Mouse (Mus musculus) right cerebral cortex, adult 2 months (tissue): Measurements from ENCODE around the gene Macrod1.

ENCODE experiments used
- DNase-seq, 2 experiments: peaks; one replicate each; pipeline ENCODE4 v3.0.0; 2021 to 2022; ENCODE audit warnings: low spot score in 2 of 2

Gene Macrod1

DNA sequence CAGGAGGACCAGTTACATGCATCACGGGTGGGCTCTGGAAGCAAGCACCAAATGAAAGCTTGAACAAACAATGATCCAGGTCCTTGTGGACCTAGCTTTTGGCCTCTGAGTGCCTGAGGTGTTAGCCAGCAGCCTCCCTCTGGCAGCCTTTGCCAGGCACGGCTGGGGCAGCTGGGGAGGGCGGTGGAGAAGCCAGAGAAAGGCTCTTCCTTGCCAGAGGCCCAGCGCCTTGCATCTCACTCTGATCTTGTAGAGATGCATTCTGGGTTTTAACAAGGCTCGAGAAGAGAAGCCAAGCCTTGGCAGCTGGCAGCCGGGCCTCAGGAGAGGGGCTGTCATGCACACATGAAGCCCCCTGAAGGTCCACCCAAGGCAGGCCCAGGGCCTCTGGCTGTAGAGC, 83.8 kb downstream of the Macrod1 start:
- DNase-seq: no peak

DNA sequence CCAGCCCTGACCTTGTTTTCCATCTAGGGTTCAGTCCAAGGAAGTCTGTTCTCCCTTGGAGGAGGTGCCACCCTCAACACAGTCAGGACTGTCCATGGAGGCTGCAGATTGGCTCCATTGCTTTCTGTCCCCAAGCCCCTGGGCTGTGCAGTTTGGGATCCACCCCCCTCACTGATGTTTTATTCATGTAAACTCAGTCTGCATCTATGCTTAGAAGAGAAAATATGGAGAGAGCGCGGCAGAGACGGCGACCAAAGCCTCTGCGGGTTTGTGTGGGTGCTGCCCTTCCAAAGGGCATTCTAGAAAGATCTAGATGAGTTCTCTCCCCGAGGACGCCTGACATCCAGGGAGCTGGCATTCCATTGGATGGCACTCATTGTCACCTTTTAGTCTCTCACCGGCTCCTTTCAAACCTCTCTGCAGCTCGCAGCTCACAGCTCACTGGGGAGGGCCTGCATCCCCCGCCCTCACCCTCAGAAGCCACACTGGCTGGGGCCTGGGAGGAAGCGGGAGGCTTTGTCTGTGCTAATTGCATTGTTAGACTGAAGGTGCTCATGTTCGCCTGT, 84.3 kb downstream of the Macrod1 start:
- DNase-seq: peak in 1 of 2 experiments; percentile 51

DNA sequence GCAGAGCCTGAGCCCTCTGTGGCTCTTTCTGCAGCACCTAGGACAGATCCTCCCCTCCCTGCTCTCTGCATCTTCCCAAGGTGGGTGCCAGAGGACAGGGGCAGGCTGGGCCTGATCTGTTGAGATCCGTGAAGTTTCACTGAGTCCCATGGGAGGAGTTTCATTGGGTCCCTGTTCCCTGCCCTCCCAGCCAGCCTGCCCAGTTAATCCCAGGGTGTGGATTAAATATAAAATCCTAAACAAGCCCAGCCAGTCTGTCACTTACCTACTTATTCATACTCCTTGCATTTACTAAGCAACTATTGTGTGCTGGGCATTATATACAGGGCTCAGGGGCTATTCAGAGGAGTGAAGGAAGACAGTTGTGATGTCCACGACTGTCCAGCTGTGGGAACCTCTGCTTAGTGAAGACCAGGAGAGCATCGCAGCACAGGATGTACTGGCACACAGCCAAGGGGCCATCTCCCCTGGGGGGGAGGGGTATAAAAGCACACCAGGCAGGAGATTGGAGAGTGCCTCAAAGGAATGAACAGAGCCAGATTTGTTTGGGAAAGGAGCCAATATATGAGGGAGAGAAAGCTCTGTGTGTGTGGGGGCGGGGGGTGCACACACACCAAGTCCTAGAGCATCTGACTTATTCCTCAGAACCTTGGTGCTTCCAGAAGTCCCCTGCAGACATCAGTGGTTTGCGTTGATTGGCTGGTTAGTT, 85.8 kb downstream of the Macrod1 start:
- no peak for DNase-seq

DNA sequence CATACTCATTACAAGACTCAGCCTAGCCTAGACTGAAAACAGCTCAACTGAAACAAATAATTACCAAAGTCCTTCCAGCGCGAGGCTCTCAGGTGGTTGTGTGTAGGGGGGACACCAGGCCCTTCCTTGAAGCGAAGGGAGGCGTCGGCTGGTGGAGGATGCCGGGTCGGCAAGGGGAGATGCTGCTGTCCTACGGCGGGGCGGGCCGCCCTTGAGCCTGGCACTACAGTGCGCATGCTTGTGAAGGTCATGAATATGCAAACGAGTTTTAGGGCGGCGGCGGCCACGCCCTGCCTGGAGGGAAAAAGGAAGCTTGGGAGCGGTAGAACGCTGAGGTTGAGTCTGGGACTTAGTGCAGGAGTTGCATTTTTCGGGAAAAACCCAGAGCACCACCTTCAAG, 87.2 kb downstream of the Macrod1 start:
- DNase-seq: peak; percentile 66 to 75

DNA sequence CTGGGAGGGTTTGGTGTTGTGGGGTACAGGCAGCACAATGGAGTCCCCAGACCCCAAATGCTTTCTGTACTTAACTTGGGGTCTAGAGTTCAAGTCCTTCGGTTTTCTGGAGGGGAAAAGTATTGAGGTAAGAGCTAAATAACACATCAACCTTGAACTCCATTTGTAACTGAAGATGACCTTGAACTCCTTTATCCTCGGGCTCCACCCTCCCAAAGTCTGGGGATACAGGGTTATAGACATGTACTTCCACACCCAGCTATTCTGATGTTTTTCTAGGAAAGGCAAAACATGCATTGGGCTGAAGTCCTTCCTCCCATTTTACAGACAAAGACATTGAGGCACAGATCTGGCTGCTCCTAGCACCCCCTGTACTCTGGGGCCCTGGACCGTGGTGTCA, 87.8 kb downstream of the Macrod1 start:
- DNase-seq: no peak

DNA sequence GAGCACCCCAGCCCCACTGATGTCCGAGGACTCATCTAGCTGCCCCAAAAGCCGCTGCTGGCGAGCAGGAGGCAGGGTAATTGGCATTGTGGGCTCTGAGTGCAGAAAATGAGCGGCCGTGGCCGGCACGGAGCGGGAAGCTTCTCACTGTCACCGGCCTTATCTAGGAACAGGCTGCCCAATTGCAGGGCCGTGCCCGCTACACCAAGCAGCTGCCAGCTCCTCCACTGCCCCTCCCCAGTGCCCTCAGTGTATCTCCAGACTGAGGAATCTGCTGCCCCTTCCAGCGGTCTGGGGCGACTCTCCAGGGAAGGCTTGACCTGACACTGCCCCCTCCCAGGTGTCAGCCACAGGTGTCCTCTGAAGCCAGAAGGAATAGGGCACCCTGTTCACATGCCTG, 89.8 kb downstream of the Macrod1 start:
- DNase-seq: no peak

DNA sequence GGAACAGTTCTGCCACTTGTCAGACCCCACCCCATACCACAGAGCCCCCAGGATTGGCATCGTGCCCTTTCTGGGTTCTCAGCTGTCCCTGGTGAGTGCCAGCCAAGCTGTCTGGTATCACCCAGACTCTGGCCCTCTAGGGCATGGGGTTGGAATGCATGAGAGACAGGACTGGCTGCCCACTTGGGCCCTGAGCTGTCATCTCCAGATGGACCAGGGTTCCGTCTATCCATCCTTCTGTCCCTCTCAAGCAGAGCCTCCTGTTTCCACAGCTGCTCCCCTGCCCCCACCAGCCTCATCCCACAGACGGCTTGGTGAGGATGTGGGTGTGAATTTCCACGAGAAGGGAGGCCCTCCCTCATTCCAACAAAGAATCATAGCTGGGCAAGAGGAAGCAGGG, 91.5 kb downstream of the Macrod1 start:
- peak; percentile 71 to 73 for DNase-seq

DNA sequence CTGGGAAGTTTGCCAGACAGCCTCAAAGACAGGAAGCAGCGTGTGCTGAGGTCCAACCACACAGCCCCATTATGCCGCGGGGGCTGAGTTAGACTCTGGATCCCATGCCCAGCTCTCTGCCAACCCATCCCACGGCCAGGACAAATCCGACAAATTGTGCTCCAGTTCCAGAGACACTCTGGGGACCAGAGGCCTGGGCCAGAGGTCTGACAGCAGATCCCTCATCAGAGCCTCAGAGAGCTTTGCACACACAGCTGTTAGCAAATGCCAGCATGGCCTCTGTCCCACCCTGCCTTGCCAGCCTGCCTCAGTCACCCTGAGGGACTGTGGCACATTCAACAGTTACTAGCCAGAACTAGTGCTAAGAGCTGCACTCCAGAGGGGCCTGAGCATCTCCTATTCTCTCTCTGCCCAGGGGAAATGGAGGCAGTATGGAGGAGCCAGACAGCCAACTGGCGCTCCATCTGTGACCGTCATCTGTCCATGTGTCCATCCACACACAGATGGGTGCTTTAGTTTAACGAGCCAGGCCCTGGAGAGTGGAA, 92.0 kb downstream of the Macrod1 start:
- DNase-seq: no peak

DNA sequence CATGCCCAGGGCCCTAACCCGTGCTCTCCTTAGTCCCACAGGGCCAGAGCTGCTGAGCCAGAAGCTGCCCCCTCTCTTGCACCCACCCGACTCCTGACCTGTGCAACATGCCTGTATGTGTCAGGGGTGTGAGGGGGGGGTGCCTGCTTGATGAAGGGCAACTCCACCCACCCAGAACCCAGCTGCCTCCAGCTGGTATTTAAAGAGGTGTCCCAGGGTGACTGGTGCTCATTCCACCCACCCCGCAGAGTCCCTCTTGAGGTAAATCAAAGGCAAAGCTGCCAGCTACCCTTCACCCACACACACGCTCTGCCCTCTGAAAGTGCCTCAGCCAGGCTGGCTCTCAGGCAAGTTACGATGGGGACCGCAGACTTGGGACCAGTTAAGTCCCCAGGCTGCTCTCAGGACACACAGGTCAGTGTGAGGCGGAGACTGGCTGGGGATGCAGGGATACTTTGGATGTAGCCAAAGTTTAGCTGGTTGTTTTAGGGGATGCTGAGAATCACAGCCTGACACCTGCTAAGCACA, 92.6 kb downstream of the Macrod1 start:
- DNase-seq: no peak

DNA sequence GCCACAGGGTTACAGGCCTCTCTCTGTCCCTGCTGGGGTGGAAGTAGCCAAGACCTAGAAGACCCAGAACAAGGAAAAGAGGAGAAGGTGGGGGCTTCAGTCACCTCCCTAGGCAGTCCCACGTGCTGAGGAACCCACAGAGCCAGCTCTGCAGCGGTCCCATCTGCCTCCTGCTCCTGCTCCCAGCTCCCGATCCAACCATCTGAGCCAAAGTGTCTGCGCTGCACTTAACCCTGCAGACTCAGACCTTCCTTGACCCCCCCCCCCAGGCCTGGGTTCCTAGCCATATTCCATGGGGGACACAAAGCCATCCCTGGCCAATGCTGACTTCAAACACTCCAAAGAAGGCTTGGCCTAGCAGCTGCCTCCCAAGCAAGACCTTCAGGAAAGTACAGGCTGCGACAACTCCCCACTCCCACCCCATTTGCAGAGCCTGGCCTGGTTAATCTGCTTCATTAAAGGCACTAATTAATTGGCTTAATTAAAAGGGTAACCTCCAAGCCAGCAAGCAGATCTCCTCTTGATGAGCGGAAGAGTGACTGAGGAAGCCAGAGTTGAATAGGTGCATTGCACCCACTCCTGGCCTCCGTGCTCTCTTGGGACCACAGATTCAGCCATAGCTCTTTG, 94.8 kb downstream of the Macrod1 start:
- DNase-seq: no peak

DNA sequence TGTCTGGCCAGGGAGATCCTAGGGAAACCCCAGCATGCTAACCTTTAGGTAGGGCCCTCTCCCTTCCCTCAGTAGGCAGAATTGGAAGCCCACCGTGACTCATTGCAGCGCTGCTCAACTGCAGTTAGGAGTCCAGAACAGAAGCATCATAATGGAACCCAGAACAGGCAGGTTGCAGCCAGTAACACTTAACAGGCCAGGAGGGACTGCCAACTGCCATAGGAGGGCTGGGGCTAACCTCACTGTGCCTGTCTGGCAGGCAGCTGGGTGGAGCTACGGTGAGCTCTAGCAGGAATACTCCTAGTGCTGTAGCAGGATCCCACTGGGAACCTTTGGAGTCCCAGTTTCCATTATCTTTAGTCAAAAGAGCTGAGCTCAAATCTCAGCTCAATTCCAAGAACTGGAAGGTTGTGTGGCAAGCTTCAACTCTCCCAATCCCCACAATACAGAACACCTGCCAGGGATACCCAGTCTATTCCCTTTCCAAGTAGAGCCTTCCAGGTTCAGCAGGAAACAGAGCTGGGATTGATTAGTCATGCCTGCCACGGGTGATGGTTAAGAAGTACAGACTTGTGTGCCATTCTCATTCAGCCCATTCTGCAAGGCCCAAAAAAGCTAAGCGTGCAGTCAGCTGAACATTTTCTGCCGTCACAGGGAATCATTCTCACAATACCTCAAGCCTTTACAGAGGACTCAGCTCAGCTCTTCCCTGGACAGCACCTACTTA, 95.5 kb downstream of the Macrod1 start:
- no peak for DNase-seq

DNA sequence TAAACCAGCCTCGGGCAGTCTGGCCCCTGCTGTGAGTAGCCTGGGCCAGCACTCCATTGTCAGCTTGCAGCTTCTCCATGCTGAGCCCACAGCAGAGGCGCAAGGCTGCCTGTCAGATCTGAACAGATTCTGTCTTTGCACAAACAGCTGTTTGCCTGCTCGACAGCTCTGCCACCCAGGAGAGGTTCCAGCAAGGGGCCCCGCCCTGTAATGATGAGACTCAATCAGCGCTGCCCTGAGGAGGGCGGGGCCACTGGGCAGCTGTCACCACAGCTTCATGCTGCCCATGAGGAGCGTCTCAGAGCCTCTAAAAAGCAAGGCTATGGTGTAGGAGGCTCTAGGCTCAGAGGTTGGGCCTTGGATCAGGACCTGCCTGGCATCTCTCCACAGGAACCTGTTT, 96.6 kb downstream of the Macrod1 start:
- no peak for DNase-seq

DNA sequence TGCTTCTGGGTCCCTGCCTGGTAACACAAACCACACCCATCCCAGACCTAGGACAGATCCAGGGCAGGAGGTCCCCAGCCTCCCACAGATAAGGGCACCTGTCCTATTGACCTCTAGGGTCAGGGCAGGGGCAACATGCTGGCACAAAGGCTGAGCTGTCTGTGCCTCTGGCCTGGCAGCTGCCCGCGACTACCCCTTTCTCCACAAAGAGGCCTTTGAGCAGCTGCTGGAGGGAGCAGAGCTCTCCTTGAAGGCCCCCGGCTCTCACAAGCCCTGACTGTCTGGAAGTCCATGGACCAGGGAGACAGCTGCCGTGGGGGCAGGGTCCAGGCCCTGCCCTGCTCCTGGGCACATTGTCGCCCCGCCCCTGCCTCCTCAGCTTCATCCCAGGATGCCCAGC, 98.6 kb downstream of the Macrod1 start:
- DNase-seq: no peak

DNA sequence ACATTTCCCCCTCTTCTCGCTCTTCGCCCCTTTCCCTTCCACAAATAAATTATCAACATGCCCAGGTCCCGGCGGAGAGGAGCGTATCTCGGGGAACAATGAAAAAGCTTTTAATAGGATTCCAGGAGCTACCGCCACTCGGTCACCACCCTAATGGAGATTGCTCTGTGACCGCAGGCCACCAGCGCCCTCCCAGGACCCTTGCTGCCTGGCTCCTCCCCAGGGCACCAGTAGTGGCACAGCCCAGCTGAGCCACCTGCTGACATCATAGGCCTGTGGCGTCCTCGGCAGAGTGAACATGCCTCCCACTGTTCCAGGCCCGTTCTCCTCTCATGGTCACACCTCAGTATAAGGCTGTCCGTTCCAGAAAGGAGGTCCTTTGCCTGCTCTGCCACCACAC, 101.1 kb downstream of the Macrod1 start:
- DNase-seq: no peak

DNA sequence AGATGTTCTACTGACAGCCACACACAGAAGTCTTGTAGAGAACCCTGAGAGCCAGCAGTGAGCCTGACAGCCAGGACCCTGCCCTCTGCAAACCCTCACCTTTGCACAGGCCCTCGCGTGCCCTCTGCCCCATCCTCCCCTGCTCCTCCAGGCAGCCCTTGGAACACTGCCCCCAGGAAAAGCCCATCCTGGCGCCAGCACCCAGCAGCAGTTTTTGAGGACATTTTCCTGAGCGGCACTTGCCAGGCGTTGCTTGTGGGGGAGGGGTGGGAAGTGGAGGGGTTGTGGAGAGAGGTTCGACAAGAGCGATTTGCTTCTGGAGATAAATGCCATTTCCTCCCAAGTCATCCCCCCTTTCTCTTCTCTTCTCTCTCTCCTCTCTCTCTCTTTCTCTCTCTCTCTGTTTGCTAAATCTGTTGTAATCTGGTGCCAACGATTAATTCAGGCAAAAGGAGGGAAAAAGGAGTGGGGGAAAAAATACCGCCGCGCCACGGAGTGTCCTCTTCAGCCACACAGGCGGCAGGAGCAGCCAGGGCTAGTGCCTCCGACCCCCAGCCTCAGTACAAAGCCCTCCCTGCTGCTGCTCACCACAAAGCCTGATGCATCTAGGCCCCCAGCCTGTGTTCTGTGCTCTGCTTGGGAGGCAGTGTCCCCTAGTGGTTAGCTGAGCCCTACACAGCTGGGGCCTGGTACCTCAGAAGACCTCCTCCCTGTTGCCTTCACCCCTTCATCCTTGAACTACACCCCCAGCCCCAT, 103.7 kb downstream of the Macrod1 start:
- DNase-seq: no peak

DNA sequence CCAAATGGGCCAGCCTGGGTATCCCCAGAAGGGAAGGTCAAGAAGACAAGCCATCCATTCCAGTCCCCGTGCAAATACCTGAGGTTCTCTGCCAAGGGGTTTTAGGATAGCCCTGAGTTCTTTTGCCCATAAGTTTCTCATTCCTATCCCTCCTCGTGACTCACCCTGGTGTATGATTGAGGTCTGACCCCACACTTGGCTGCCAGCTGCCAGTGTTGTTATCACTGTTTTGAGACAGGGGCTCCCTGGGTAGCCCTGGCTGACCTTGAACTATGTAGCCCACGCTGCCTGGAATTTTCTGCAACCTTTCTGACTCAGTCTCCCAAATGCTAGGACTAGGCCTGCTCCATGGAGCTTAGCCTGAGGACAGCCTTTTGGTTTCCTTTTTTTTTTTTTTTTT, 104.5 kb downstream of the Macrod1 start:
- no peak for DNase-seq

DNA sequence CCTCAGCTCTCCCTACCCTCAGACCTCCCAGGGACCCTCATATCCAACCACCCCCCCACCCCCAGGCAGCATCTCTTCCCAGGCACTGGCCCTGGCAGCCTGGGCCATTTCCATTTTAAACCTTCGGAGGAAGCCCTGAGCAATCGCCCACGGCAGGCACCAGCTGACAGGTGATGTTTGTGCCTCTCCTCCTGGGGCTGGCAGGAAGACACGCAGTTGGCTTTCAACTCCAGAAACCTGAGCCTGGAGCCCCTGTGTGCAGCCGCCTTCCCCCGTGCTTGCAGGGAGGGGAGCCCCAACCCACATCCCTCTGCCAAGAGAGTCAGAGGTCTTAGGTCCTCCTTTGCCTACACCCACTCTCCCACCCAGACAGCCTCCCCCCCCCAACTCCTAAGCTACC, 107.6 kb downstream of the Macrod1 start:
- DNase-seq: peak in 1 of 2 experiments; percentile 57

DNA sequence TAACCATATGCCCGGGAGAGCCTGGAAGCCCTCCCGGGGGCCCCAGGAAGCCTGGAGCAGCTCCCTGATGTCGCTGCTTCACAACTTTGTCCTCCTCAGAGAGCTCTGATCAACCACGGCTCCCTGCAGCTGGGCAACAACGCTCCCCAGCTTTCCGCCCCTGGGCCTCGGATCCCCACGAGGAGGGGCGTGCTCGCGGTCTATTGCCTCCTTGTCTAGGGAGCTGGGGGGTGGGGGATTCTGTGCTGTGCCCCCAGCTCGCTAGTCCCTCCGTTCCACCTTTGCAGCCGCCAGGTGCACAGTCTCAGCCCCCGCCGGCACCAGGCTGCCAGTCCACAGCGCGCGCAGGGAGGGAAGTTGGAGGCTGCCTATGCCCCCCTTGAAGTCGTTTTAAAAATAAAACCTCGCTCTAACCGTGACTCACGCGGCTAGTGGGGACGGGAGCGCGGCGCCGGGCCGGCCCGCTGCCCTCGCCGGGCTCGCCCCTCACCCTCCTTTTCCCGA, 108.3 kb downstream of the Macrod1 start:
- peak; percentile 56 to 64 for DNase-seq

DNA sequence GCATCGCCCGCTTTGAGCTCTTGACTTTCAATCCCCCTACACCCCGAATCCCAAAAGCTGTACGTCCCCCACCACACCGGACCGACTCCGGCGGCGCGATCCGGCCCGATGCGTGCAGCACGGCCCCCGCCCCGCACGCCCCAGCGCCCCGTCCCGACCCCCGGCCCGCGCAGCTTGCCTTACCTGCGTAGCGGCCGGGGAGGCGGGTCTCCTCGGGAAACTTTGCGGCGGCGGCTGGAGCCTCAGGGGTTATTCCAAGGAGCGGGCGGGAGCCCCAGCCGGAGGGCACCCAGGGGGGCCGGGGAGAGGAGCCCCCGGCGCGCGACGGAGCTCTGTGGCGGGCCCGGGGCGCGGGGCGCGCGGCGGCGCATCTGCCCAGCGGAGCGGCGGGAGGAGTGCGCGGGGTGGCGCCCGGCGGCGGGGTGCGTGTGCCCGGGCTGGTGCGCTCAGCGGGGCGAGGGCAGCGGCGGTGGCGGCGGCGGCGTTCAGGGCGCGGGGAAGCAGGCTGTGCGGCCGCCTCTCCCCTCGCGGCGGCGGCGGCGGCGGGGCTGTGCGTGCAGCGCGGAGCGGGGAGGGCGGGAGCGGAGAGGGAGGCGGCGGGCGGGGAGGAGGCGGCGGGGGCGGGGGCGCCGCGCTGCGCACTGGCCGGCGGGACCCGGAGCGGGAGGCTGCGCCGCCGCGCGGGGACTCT, 109.0 kb downstream of the Macrod1 start:
- DNase-seq: no peak

DNA sequence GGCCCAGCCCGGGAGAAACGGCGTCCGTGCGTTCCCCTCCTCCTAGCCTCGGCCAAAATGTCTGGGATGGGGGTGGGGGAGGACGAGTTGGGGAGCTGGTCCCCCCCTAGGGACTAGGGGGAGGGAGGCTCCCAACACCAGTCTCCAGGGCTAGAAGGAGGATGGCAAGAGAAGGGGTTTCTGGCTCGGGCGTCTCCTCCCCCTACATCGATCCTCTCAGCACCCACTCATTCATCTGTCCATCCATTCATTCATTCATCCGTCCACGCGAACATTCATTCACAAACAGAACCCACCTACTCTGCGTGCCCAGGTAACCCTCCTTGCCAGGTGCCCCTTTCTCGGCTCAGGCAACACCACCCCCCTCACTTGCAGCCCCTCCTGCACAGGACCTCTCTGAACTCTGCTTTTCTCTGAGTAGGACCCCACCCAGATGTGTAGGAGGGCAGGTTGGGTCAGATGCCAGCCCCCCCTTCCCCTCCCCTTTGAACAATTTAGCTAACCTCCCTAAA, 109.6 kb downstream of the Macrod1 start:
- no peak for DNase-seq
